Mouse (Mus musculus): ENCODE data around the gene Etnk2.
"Not testable (repeated sequence)": the region's sequence is repeated elsewhere in the genome, so short reads cannot be mapped to it uniquely, and the experiment has no call there.

Etnk2 gene

GRCm38 (mm10) chr1:133363276-133364021, at the start of gene Etnk2:
Gene Etnk2, plus strand, starts transcription at chr1:133363572.
- DNase-seq: peak; percentile 70

- DNase-seq: peak; percentile 82
These were observed 49.0 kb upstream of the Etnk2 start for GRCm38 (mm10) chr1:133314364-133314763.

- DNase-seq: no peak
These were observed 47.6 kb upstream of the Etnk2 start for GRCm38 (mm10) chr1:133315775-133316174.

GRCm38 (mm10) chr1:133316577-133316976, 46.8 kb upstream of the Etnk2 start:
- no peak for DNase-seq

GRCm38 (mm10) chr1:133317149-133317548, 46.2 kb upstream of the Etnk2 start:
- no peak for DNase-seq

GRCm38 (mm10) chr1:133321267-133321925, 42.0 kb upstream of the Etnk2 start, which contains the start of gene Kiss1:
Gene Kiss1, plus strand, starts transcription at chr1:133321875.
- no peak for DNase-seq

GRCm38 (mm10) chr1:133323333-133323732, 40.0 kb upstream of the Etnk2 start:
- no peak for DNase-seq

GRCm38 (mm10) chr1:133325951-133326350, 37.4 kb upstream of the Etnk2 start:
- DNase-seq: no peak

- DNase-seq: peak; percentile 26
These were observed 36.3 kb upstream of the Etnk2 start for GRCm38 (mm10) chr1:133327094-133327493.

- no peak for DNase-seq
These were observed 35.0 kb upstream of the Etnk2 start for GRCm38 (mm10) chr1:133328299-133328795.

- DNase-seq: peak; percentile 45
These were observed 34.3 kb upstream of the Etnk2 start for GRCm38 (mm10) chr1:133328896-133329637.

- DNase-seq: no peak
These were observed 33.8 kb upstream of the Etnk2 start for GRCm38 (mm10) chr1:133329638-133329964.

GRCm38 (mm10) chr1:133331142-133331541, 32.2 kb upstream of the Etnk2 start:
- no peak for DNase-seq

GRCm38 (mm10) chr1:133332656-133333430, 30.5 kb upstream of the Etnk2 start:
- DNase-seq: no peak

GRCm38 (mm10) chr1:133333937-133334336, 29.4 kb upstream of the Etnk2 start:
- no peak for DNase-seq

- not testable (repeated sequence) for DNase-seq
These were observed 23.0 kb upstream of the Etnk2 start for GRCm38 (mm10) chr1:133340403-133340802.

- DNase-seq: no peak
These were observed 19.0 kb upstream of the Etnk2 start for GRCm38 (mm10) chr1:133344357-133344756.

GRCm38 (mm10) chr1:133346531-133346930, 16.8 kb upstream of the Etnk2 start:
- DNase-seq: no peak

- no peak for DNase-seq
These were observed 16.1 kb upstream of the Etnk2 start for GRCm38 (mm10) chr1:133347226-133347625.

- DNase-seq: no peak
These were observed 15.5 kb upstream of the Etnk2 start for GRCm38 (mm10) chr1:133347693-133348520.

GRCm38 (mm10) chr1:133350210-133350609, 13.2 kb upstream of the Etnk2 start, which contains the start of gene Ren1:
Gene Ren1, plus strand, starts transcription at chr1:133350510.
- no peak for DNase-seq

GRCm38 (mm10) chr1:133351762-133352161, 11.6 kb upstream of the Etnk2 start:
- no peak for DNase-seq
